Mouse (Mus musculus) gonadal fat pad, adult 2 months (tissue): Measurements from ENCODE around the gene Six2. TPM values are rescaled to one million over a fixed set of nuclear protein-coding genes. Genes with fewer than 3 reads are reported as not detected.
"Not testable (repeated sequence)": the region's sequence is repeated elsewhere in the genome, so short reads cannot be mapped to it uniquely, and the experiment has no call there.

ENCODE experiments used
- DNase-seq: peaks from one replicate; pipeline ENCODE4 v3.0.0-alpha.2; 2012; ENCODE audit warnings: low read depth
- polyA plus RNA-seq: library from polyadenylated mRNA; depleted of rRNA; stranded (reverse); fragments of >200 nt; gene quantifications from 2 replicates; pipeline ENCODE4 v1.2.3, GENCODE M21; 2012

Six2 gene
- polyA plus RNA-seq, 1 experiment, result not detected

DNA sequence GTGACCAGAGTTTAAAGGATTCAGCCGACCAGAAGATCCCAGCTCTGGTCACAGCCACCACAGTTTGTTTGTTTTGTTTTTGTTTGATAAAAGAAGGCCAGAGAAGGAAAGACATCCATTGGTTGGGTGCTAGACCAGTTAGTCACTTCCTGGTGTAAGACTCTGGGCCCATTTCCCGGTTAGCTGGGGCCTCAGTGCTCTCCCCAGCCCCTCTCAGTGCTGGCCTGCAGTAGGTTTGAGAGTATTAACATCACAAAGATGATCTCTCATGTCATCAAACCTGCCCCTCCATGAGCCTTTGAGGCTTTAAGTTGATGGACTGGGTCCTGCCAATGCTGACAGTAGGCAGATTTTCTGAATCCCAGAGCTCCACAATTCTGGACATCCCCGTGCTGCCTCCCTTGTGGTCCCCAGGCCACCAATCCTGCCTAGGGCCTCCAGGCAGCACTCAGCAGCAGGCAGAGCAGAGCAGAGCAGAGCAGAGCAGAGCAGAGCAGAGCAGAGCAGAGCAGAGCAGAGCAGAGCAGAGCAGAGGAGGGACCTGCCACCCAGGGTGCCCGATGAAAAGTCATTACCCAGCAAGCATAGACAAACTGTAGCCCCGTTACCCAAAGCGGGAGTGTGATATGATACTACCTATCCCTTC lies 2.4 kb upstream of the Six2 start:
- no peak for DNase-seq

DNA sequence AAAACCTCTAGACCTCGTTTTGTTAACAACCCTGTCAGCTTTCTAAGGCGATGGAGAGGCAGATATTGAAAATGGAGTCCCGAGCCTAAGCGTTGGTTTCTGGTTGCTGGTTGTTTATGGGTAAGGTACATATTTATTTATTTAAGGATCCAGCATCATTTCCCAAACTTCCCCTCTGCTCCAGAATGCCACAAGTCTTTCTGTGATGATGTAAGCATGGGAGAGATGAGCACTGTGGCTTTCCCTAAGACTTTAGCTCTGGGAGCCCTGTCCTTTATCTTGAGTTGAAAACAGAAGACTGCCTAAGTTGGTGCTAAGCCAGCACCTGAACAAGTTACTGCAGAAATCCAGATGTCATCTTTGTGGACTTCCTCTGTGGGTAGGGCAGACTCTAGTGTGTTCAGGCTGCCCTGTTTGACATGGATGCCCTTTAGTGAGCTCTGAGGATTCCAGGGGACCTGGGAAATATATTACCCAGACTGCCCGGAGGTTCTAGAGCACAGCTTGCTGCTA lies 1.8 kb upstream of the Six2 start:
- DNase-seq, result no peak

DNA sequence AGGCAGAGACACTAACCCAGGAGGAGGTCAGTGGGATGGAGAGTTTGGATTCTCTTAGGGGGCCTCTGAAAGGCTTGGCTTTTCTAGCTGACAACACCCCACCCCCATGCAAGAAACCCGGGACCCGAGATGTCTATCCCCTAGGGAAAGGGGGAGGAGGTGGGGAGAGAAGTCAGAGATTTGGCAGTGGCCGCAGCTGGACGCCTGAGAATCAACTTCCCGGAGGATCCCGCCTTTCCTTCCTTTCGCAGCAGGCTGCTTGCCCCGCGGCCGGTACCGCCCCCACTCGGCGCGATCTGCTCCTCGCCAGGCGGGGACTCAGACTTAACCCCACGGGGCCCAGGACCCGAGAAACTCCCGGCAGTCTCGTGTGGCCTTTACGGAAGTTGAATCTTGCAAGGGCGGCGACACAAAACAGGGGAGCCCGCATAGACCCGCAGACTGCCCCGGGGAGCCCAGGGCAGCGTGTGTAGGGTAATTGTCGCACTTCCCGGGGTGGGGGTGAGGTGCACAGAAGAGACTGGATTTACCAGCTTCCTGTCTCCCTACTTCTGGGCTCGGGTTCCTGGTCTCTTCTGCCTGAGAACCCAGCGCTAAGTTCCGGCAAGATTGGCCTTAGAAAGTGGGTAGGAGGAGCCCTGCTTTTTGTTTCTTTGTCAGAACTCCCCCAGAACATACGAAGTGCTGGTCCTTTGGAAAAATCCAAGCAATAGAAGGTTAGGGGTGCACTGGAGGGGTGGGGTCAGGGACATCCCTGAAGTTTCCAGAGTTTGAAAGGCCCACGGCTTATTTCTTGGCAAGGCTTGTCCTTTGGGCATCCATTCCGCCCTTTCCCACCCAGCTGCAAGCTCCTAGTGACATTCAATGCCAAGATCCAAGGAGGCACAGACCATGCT lies 1.1 kb upstream of the Six2 start:
- DNase-seq, result no peak

DNA sequence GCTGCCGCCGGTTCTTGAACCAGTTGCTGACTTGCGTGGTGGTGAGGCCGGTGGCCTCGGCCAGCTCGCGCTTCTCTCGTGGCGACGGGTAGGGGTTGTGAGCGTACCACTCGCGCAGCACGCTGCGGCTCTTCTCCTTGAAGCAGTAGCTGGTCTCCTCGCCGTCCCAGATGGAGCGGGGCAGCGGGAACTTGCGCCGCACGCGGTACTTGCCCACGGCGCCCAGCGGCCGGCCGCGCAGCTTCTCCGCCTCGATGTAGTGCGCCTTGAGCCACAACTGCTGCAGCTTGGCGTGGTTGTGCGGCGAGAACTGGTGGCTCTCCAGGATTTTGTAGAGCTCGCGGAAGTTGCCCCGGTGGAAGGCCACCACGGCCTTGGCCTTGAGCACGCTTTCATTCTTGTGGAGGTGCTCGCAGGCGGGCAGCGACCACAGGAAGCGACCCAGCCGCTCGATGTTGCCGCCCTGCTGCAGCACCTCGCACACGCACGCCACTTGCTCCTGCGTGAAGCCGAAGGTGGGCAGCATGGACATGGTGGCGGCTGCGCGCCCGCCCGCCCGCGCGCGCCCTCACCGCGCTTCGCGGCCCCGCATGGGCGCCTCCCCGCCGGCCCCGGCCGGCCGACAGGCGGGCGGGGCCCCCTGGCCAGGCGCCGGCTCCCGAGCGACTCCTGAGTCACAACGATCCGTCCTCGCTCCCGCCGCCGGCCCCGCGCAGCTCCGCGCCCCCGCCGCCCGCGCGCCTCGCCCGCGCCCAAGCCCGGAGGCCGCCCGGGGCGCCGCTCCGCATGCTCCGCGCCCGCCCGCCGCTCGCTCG lies 446 bp downstream of the Six2 start:
- no peak for DNase-seq

DNA sequence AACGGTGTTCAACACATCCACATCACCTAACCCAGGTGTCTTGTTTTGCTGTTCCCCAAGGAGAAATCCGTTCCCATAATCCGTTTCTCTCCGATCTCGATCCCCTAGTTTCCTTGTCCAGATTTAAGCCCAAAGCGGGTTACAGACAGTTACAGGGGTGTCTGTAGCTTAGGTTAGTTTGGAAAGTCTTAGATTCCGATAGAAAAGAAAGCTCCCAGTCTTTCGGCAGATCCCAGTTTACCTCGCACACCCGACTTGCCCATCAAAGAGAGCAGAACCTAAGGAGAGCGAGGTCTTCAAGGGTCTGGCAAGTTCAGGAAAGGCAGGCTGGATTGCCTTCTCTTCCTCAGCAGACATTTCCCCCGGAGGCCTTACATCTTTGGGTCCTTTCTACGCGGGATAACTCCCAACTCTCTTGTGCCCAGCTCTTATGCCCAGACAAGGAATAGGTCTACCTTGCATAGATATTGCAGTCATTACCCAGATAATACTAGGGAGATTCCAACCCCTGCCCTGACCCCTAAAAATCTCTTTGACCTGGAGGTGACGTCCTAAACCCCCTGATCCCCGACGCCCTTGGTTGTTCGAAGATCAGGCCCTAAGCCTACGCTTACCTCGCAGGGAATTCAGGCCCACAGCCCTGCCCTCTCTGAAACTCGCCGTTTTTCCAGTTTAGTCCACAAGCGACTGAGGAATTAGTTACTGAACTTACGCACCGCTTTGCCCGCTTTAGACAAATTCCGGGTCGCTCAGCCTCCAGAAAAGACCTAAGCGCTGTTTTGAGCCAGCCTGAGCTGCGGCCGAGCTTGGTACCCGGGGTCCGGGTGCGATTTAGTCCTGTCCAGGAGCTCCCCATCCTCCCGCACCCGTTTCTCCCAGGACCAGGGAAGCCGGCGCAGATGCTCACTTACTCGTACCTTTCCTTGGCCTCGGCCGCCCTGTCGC lies 1.3 kb downstream of the Six2 start:
- DNase-seq, result no peak

DNA sequence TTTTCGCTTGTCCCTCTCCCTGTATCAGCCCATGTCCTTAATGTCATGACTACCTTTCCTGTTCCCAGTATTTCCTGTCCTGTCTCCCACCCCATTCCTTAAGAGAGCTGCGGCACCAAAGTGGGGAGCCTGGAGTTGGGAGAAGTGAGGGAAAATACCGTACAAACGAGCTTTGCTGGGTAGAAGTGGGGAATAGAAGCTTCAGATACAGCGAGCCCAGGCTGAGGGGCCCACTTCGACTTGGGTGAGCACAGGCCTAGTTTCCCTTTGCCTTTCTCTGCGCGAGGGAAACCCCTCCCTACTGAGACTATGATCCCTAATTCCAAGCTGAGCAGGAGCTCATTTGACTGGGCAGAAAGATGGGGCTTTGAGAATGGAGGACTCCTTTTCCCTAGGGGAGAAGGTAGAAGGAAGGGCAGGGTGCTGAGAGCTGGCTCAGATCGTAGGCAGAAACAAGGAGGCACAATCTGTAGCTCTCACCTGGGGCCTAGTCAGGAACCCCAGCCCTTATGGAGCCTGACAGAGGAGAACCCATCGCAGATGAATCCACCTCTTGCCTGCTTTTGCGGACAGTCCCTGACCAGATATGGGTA lies 2.3 kb downstream of the Six2 start:
- no peak for DNase-seq

- DNase-seq, result no peak
Measured at GRCm38 (mm10) chr17:85684841-85685688, 3.0 kb downstream of the Six2 start.

- DNase-seq, result not testable (repeated sequence)
Measured at GRCm38 (mm10) chr17:85684436-85684835, 3.6 kb downstream of the Six2 start.

DNA sequence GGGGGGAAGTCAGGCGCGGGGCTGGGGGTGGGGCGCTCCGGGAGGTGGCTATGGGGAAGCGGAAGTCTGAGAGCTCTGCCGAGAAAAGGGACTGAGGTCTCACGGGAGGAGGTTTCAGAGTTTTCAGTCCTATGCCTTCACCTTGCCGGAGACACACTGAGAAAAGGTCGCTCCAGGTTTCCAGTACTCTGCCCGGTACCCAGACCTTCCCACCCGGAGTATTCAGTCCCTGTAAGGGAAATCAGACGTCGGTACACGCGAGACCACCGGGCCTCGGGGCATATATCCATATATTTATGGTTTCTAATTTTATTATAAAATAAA lies 4.1 kb downstream of the Six2 start:
- no peak for DNase-seq

- no peak for DNase-seq
Measured at GRCm38 (mm10) chr17:85683111-85683983, 4.7 kb downstream of the Six2 start.

- DNase-seq, result no peak
Measured at GRCm38 (mm10) chr17:85682181-85682710, 5.8 kb downstream of the Six2 start.

GRCm38 (mm10) chr17:85681741-85682140 lies 6.3 kb downstream of the Six2 start:
- DNase-seq, result no peak

DNA sequence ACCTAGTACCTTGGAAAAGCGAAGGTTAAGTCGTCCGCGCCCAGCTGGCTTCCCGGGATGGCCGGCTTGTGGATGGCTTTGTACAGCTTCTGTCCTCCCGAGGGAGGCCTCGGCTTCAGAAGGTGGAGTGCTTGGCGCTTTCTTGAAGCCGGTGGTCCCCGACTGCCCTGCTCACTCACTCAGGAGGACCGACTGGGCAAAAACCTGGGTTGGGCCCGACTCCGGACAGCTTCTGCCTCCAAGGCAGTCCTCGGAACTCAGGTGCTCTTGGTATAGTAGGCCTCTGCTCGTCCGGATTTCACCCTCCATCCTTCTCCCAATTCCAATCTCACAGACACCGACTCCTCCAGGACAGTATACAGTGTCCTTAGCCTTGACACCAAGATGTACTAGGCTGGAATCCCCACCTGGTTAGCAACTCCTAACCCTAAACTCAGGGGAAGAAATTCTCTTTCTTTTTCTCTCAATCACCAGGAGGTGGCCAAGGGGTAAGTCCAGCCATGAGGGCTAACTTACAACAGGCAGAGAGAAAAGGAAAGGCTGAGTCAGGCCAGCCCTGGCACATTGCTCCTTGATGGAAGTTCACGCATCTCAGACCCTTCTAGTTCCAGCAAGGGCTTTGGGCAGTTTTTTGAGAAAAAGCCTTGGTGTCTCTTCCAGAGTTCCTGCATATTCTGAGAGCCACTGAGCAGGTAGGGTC lies 7.1 kb downstream of the Six2 start:
- DNase-seq, result no peak

DNA sequence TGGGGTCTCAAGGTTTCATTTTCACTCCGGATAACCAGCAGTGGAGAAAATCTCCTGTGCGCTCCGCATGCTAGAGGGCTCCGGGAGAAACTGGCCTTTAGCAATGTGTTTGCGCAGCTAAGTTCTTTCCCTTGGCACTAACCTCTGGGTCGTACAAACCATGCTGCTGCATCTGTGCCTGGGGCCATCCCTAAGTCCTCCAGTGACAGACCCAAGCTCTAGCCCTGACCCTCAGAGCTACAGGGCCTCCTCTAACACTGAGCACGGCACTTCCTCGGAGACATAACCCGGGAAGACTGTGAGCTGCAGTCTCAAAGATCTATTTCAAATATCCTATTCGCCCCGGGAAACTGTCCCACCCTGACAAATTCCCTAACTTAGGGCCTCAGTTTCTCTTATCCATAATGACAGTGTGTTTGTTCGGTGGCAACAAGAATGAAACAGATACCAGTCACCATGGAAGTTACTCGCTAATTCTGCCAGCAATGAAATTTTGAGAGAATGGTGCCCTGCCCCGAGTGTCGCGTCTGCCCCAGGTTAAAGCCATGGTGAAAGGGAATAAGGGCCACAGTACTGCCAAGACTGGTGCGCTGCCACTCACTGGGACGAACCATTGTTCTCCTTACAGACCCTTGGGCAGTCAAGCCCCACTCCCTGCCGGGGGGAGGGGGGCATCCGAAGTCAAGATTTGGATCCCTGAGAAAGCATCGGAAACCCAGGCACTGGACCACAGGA lies 7.8 kb downstream of the Six2 start:
- no peak for DNase-seq

- no peak for DNase-seq
Measured at GRCm38 (mm10) chr17:85679651-85680050, 8.4 kb downstream of the Six2 start.

GRCm38 (mm10) chr17:85664618-85665320 lies 23.3 kb downstream of the Six2 start:
- no peak for DNase-seq

DNA sequence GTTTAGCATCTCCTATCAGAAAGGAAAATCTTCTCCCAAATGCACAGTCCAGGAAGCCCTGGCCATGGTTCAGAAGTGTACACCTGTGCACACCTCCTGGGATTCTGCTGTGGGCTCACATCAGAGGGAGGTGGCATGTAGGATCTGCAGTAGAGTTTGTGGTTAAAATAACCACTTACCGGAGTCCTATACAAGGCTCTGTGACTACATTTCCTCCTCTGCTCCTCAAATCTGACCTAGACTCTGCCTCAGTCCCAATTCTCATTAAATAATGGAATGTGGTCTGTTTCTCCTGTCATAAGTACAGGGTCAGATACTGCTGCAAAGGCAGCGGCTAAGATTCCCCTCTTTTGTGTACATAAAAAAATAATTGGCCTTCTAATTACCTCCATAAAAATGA lies 23.9 kb downstream of the Six2 start:
- no peak for DNase-seq
